Mouse (Mus musculus) duodenum, adult 2 months (tissue): ENCODE data around the gene Idnk. TPM values are rescaled to one million over a fixed set of nuclear protein-coding genes. Genes with fewer than 3 reads are reported as not detected.

Source experiments
- polyA plus RNA-seq: library from polyadenylated mRNA; depleted of rRNA; stranded (reverse); fragments of >200 nt; gene quantifications from 2 replicates; pipeline ENCODE4 v1.2.3, GENCODE M21; 2012; ENCODE audit warnings: low replicate concordance; rRNA removed

Gene Idnk
- 11.0 and 16.3 TPM in 2 replicates for polyA plus RNA-seq

GRCm38 (mm10) chr13:58157447-58158098, at the start of gene Idnk:
Gene Idnk (plus strand): TSS chr13:58157649.

GRCm38 (mm10) chr13:58113061-58113900, 44.2 kb upstream of the Idnk start, which contains the start of gene Klhl3:
Gene Klhl3 (minus strand): TSS chr13:58113592.

GRCm38 (mm10) chr13:58128396-58128767, 29.1 kb upstream of the Idnk start, which contains the start of gene Hnrnpa0:
Gene Hnrnpa0 (minus strand): TSS chr13:58128556.

Other genes starting within 250 kb of the Idnk start
- gene Spock1, start 249.3 kb upstream of the Idnk start, polyA plus RNA-seq = 0.20 TPM in 1 of 2 replicates, not detected in the other
- 0.19 and 0.32 TPM in 2 replicates for gene Klhl3, start 44.1 kb upstream of the Idnk start, polyA plus RNA-seq
- gene Hnrnpa0, start 29.1 kb upstream of the Idnk start, polyA plus RNA-seq = 41.9 and 87.0 TPM in 2 replicates
- gene Ubqln1, start 58.0 kb downstream of the Idnk start, polyA plus RNA-seq = 98.3 and 106 TPM in 2 replicates
- gene Gkap1, start 118.0 kb downstream of the Idnk start, polyA plus RNA-seq = 1.4 and 1.6 TPM in 2 replicates
- 0.24 TPM in 1 of 2 replicates, not detected in the other for gene Kif27, start 201.5 kb downstream of the Idnk start, polyA plus RNA-seq
- 52.3 and 222 TPM in 2 replicates for gene 2210016F16Rik, start 227.6 kb downstream of the Idnk start, polyA plus RNA-seq
- gene Rmi1, start 244.6 kb downstream of the Idnk start, polyA plus RNA-seq = 0.87 and 3.5 TPM in 2 replicates
- gene Hnrnpk, start 245.7 kb downstream of the Idnk start, polyA plus RNA-seq = 86.5 and 122 TPM in 2 replicates